Mouse (Mus musculus) heart, embryonic 12.5 days (tissue): Measurements from ENCODE around the gene Duxbl3. TPM values are rescaled to one million over a fixed set of nuclear protein-coding genes. Genes with fewer than 3 reads are reported as not detected.

Experiments
- ATAC-seq: fragments of 200-750 bp; cut with Nextera tagmentation; 2 replicates; pipeline ENCODE4 v1.8.0; 2017; ENCODE audit warnings: moderate TSS enrichment, moderate library complexity; ENCODE audit not compliant: insufficient number of reproducible peaks, low FRiP score
- H3K27ac ChIP-seq: fragments of 300-500 bp; sonication (generic); 2 replicates; pipeline ENCODE4 v1.5.1; 2016; ENCODE audit warnings: mild to moderate bottlenecking, moderate library complexity; ENCODE audit not compliant: poor library complexity, severe bottlenecking
- H3K27me3 ChIP-seq: fragments of 300-500 bp; sonication (generic); replicated peaks from 2 replicates; pipeline ENCODE4 v1.6.1; 2016; ENCODE audit warnings: mild to moderate bottlenecking, moderate library complexity
- H3K36me3 ChIP-seq: fragments of 300-500 bp; sonication (generic); 2 replicates; pipeline ENCODE4 v1.6.1; 2016; ENCODE audit warnings: mild to moderate bottlenecking, moderate library complexity
- H3K4me1 ChIP-seq: fragments of 300-500 bp; sonication (generic); replicated peaks from 2 replicates; pipeline ENCODE4 v1.6.1; 2016; ENCODE audit warnings: mild to moderate bottlenecking
- H3K4me2 ChIP-seq: fragments of 300-500 bp; sonication (generic); 2 replicates; pipeline ENCODE4 v1.6.1; 2016; ENCODE audit warnings: mild to moderate bottlenecking, moderate library complexity
- H3K4me3 ChIP-seq: fragments of 300-500 bp; sonication (generic); 2 replicates; pipeline ENCODE4 v1.5.1; 2016; ENCODE audit warnings: mild to moderate bottlenecking
- H3K9ac ChIP-seq: fragments of 300-500 bp; sonication (generic); 2 replicates; pipeline ENCODE4 v1.6.1; 2016; ENCODE audit warnings: mild to moderate bottlenecking, moderate library complexity
- H3K9me3 ChIP-seq: fragments of 300-500 bp; sonication (generic); replicated peaks from 2 replicates; pipeline ENCODE4 v1.6.1; 2016; ENCODE audit warnings: mild to moderate bottlenecking, moderate library complexity
- WGBS: fragments of 180-500 bp; shearing (Covaris S2); methylation state at CpG from one replicate; pipeline ENCODE4 v1.1.7; 2016; 5-methylcytosine and 5-hydroxymethylcytosine counted together
- polyA plus RNA-seq: library from polyadenylated mRNA; unstranded; fragments of >200 nt; fragmentation: Nextera tagmentation; extraction: Ambion mirVana; gene quantifications from 2 replicates; pipeline ENCODE4 v1.2.1, GENCODE M21; 2016

Duxbl3 gene
- polyA plus RNA-seq, 1 experiment from 2014 or later, result 0.46 TPM

- no peaks in the 10 kb centered on the region for H3K27me3 ChIP-seq
- H3K9me3 ChIP-seq, result peaks cover 5% of the 10 kb centered on the region
- ATAC-seq, result no peak
- H3K9ac ChIP-seq, result no peak overlapping the region
- no peaks in the 10 kb centered on the region for H3K36me3 ChIP-seq
- no peak overlapping the region for H3K4me3 ChIP-seq
- 79% methylated on average over 1 of the region's 1 CpGs for WGBS
- 0 out of 2 replicates have a peak, but pooled peaks cover 3% of the 10 kb centered on the region for H3K4me1 ChIP-seq
- H3K27ac ChIP-seq, result no peak overlapping the region
- no peak overlapping the region for H3K4me2 ChIP-seq
Measured at GRCm38 (mm10) chr14:26309511-26309910, 51.7 kb downstream of the Duxbl3 start.

DNA sequence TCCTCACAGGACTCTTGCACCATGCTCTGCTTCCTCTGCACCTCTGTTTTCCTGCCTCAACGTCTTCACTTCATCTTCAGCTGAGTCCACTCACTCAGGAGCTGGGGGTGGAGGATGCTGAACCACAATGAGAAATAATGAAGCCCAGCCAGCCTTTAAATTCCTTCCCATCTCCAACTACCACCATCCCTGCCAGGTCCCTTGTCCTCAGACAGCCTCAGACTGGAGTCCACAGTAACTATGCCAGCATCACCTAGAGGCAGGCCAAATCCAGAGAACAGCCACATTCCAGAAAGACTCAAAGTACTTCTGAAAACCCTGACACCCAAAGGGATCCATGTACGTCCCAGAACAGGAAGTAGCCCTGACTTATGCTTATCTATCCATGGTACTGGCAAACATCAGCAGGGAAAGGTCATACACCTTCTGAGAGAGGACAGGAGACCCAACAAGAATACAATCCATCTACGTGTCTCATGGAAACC lies 58.5 kb downstream of the Duxbl3 start:
- Histone ChIP-seq H3K27me3 (no peaks in the 10 kb centered on the region), H3K4me1 (no peaks in the 10 kb centered on the region), H3K4me2 (no peak overlapping the region), H3K9me3 (no peaks in the 10 kb centered on the region), H3K4me3 (no peak overlapping the region), H3K27ac (no peak overlapping the region), H3K36me3 (no peaks in the 10 kb centered on the region), H3K9ac (no peak overlapping the region)
- ATAC-seq, result no peak
- 44% methylated on average over 3 of the region's 3 CpGs for WGBS

Other genes with a start within 250 kb of the Duxbl3 start
- 1.4 and 2.2 TPM in 2 replicates for gene Gm9780, start 215.3 kb upstream of the Duxbl3 start, polyA plus RNA-seq
- gene Tmem254c, start 190.6 kb upstream of the Duxbl3 start, polyA plus RNA-seq, result 25.0 and 29.2 TPM in 2 replicates
- not detected in 2 replicates for gene Cphx2, start 176.4 kb upstream of the Duxbl3 start, polyA plus RNA-seq
- gene Cphx3, start 175.7 kb upstream of the Duxbl3 start, polyA plus RNA-seq, result not detected in 2 replicates
- gene Duxbl2, start 139.6 kb upstream of the Duxbl3 start, polyA plus RNA-seq, result 0.57 and 1.1 TPM in 2 replicates
- gene Plac9b, start 75.5 kb upstream of the Duxbl3 start, polyA plus RNA-seq, result 3.7 and 4.6 TPM in 2 replicates
- gene Tmem254b, start 50.9 kb upstream of the Duxbl3 start, polyA plus RNA-seq, result 20.5 and 23.7 TPM in 2 replicates